Comparison of ENCODE assay signal across 26 mouse cellular contexts in the genomic region with DNA sequence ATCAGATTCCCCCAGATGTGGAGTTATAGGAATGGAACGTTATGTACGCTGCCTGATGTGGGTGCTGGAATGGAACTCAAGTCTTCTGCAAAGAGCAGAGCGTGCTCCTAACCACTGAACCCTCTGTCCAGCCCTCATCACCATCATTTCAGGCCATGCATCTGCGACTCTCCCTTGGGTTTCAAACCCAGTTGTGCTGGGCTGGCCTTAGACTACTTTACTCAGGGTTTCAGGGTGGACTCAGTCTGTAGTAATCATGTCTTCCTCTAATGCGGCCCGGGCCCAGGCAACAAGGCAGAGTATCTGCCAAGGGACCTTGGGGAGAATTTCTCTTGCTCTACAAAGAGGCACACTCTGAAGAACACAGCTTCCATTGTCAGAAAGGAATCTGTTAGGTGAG.
"Had no signal": no experiment of that assay in that cellular context is flagged by ENCODE, and none has a peak within 500 bp of the region (broad histone marks: within the 10 kb centered on the region; RNA-seq: fewer than 3 reads in every experiment).

No protein-coding gene starts in this region.

- H3K4me3 ChIP-seq: embryonic facial prominence, embryonic 10.5 days; embryonic facial prominence, embryonic 12.5 days; embryonic facial prominence, embryonic 13.5 days; embryonic facial prominence, embryonic 15.5 days; erythroblast, embryonic 14.5 days; forebrain, embryonic 10.5 days; forebrain, embryonic 12.5 days; forebrain, embryonic 13.5 days; forebrain, embryonic 15.5 days; gastrocnemius, adult 2 months; heart, adult 2 months had no signal

- H3K27ac ChIP-seq: embryonic facial prominence, embryonic 10.5 days; embryonic facial prominence, embryonic 12.5 days; embryonic facial prominence, embryonic 13.5 days; embryonic facial prominence, embryonic 15.5 days; forebrain, embryonic 10.5 days; forebrain, embryonic 12.5 days; forebrain, embryonic 13.5 days; forebrain, embryonic 15.5 days; gastrocnemius, adult 2 months; heart, adult 2 months had no signal

- H3K36me3 ChIP-seq: embryonic facial prominence, embryonic 10.5 days; embryonic facial prominence, embryonic 12.5 days; embryonic facial prominence, embryonic 13.5 days; embryonic facial prominence, embryonic 15.5 days; forebrain, embryonic 10.5 days; forebrain, embryonic 12.5 days; forebrain, embryonic 15.5 days had no signal

- DNase-seq: cerebellum, adult 2 months; cerebellum, adult 8-10 months; cerebellum, adult 9-10 months; cerebellum, adult 9-11 months; cerebellum, postnatal 10 days; cerebellum, postnatal 14 days; cerebellum, postnatal 25 days; cerebellum, postnatal 36 days; embryo, embryonic 11 days; forebrain, postnatal 0 days; gastrocnemius, adult 2 months; gastrocnemius, postnatal 10 days; gastrocnemius, postnatal 14 days; gastrocnemius, postnatal 25 days; gastrocnemius, postnatal 36 days; heart, adult 18-20 months; heart, adult 2 months had no signal
